Mouse (Mus musculus): ENCODE data around the gene Phlda3.

Gene Phlda3

DNA sequence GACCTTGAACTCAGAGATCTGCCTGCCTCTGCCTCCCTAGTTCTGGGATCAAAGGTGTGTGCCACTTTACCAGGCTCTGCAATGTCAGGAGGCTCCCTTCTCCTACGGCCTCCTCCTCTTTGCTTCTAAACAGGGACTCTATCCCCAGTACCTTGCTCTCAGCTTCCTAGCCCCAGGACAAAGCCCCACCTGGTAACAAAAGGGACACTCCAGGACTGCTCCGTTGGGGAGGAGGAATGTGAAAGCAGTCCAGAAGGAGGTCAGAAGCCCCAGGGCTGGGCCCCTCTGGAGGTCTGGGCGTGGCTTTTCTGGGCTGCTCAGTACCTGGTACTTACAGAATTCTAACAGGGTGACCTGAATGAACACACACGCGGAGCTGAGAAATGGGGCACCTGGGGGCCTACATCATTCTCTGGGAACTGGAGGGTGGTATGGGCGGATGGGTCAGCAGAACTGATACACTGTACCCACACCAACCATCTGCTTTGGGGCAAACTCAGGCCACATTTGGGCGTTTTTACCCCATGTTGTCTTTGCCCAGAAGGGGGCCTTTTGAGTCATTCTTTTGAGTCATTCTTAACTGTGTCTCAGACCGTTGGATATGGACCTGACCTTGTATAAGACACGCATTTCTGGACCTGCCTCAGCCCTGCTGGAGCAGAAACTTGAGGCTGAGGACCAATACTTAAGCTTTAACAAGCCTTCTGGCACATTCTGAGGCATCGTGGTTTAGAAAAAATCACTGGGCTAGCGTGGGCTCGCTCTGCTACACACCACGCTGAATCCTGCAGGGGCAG, 26.4 kb downstream of the Phlda3 start:
- DNase-seq (ENCODE audit: extremely low spot score, low read depth, low spot score): no peak

GRCm38 (mm10) chr1:135793370-135794215, 27.7 kb downstream of the Phlda3 start:
- DNase-seq (ENCODE audit: extremely low spot score, low read depth, low spot score): no peak

DNA sequence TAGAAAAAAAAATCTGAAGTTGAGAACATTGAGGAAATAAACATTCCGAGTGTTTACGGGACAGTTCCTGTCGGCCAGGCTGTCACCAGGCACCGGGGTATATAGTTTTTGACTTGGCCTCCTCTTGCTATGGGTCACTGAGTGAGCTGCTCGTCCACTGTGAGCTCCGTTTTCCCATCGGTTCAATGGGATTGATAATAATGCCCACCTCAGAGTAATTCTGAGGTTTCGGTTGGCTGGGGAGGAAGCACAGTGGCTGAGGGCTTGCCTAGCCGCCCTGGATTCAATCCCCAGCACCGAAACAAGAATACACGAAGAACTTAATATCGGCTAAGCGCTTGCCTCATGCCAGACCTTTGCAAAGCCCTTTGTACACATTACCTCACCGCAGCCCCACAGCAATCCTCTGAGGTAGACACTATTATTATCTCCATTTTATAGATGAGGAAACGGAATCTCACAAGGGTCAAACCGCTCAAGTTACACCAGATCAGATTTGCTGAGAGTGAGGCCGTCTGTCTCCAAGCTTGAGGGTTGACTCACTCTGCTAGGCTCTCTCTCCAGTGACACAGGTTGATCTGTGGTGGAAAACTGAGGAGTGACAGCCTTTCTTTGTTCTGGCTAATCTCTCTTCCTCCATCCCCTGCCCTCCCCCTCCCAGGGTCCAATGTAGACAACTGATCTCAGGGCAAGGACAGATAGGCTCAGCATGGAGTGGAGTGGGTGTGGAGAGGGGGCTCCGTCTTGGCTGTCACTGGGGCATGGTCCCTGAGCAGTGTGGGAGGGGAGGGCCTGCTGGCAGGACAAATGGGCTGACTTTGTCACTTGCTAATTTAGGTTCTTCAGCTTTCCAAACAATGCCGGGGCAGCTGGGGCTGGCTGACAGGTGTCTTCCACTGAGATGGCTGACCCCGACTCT, 28.6 kb downstream of the Phlda3 start:
- DNase-seq (ENCODE audit: extremely low spot score, low read depth, low spot score): no peak

GRCm38 (mm10) chr1:135798492-135798891, 32.6 kb downstream of the Phlda3 start:
- no peak for DNase-seq (ENCODE audit: extremely low spot score, low read depth, low spot score)

DNA sequence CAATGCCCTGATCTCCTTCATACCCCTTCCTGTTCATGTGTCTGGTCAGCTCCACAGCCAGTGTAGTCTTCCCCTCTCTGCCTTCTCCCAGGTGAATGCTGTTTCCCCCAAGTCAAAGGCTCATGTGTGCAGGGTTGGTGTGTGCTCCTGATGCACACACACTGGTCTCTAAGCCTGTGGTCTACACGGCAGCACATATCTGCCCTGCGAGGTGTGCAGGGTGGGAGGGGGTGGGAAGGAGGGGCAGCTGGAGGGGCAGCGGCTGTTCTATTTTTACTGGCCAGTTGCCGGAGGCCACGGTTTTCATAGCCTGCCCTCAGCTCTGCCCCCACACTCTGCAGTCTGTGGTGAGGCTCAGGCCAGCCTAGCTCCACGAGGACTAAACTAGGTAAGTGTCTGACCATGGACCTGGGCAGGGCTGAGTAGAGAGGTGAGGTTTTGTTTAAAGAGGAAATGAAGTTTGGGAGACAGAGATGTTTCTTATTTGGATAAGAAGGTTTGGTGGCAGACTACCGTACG, 33.2 kb downstream of the Phlda3 start:
- DNase-seq (ENCODE audit: extremely low spot score, low read depth, low spot score): no peak

DNA sequence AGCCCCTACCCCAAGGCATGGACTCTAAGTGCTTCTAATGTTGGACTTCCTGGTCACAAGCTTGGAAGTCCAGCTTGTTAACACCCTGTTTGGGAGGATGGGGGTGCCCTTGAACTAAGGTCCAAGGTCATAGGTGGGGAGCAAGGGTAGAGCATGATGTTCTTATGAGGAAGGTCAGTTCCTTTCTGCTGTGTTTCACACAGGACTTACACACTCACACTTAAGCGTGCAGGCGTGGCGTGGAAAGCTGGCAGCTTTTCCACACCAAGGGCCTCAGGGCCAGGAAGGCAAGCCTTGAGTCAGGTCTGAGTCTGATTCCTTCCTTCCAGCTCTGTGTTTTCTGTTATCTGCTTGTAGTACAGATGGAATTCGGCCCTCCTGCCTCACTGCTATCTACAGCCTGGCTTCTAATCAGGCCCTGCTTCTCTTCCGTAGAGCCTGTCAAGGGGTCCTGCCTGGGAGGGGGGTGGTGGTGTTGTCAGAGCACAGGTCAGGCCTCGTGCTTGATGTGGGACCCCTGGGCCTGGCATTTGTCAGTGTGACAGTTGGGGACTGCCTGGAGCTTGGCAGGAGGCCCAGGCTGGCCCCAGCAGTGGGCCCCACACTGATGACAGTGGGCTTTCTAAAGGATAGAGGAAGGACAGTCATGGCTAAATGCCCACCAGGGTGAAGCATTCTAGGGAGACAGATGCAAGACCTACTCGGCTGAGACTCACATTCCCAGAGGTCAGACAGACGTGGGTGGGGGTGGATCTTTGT, 34.5 kb downstream of the Phlda3 start:
- DNase-seq (ENCODE audit: extremely low spot score, low read depth, low spot score): no peak

DNA sequence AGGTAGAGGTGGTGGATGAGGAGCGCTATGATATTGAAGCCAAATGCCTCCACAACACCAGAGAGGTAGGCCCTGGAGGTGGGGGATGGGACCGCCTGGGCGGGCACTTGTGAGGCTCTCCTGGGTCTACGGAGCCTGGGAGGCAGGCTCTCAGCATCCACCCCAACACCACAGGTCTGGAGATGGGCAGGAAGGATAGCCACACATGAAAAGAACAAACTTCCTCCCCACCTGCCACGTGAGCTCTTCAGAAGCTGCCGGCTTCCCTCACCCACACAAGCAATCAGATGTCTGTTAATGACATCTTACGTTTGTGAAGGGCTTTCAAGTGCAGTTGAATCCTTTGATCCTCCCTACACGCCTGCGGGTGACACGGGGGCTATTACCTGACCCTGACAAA, 41.6 kb downstream of the Phlda3 start:
- DNase-seq (ENCODE audit: extremely low spot score, low read depth, low spot score): no peak

DNA sequence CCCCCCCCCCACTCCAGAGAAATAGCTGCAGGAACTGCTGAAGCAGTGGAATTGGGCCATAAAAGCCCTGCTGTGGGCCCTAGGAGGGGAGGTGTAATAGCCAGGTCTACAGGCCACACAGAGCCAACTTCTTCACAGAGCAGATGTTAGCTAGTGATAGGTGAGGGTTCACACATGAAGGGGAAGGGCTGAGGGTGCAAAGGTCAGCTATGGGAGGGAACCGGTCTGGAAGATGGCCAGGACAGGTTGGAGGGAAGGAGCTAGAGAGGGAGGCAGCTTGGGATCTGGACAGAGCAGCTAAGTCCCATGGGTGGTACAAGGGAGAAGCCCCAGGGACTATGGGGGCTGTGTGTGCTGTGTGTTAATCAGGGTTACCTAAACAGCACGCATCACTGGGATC, 44.3 kb downstream of the Phlda3 start:
- no peak for DNase-seq (ENCODE audit: extremely low spot score, low read depth, low spot score)

DNA sequence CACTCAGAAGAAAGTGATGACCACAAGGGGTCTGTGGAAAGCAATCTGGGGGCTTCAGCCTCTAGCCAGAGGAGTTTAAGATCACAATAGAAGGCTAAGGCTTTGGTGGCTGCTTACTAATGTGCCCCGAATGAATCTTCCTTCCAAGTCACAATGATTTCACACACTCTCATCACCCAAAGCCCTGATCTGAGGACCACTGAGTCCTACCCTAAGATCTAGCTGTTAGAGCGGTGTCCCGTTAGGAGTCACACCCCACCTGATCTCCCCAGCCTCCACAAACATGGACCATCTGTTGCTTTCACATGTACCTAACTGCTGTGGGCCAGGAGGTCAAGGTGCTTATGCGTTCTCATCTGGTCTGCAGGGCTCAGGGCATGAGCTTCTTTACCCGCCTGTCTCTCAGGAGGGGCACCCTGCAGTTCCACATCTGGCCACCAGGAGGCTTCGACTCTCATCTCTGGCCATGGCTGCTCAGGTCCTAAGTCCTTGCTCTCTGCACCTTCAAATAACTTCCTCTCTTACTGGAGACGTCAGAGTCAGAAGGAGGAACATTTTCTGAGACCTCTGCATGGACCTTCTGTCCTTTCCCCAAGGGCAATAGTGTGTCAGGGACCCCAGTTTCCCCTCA, 45.2 kb downstream of the Phlda3 start:
- DNase-seq (ENCODE audit: extremely low spot score, low read depth, low spot score): peak; percentile 52

GRCm38 (mm10) chr1:135812205-135812604, 46.3 kb downstream of the Phlda3 start:
- no peak for DNase-seq (ENCODE audit: extremely low spot score, low read depth, low spot score)

- no peak for DNase-seq (ENCODE audit: extremely low spot score, low read depth, low spot score)
Observed at GRCm38 (mm10) chr1:135812618-135813017, 46.7 kb downstream of the Phlda3 start.

GRCm38 (mm10) chr1:135813071-135813470, 47.2 kb downstream of the Phlda3 start:
- no peak for DNase-seq (ENCODE audit: extremely low spot score, low read depth, low spot score)

DNA sequence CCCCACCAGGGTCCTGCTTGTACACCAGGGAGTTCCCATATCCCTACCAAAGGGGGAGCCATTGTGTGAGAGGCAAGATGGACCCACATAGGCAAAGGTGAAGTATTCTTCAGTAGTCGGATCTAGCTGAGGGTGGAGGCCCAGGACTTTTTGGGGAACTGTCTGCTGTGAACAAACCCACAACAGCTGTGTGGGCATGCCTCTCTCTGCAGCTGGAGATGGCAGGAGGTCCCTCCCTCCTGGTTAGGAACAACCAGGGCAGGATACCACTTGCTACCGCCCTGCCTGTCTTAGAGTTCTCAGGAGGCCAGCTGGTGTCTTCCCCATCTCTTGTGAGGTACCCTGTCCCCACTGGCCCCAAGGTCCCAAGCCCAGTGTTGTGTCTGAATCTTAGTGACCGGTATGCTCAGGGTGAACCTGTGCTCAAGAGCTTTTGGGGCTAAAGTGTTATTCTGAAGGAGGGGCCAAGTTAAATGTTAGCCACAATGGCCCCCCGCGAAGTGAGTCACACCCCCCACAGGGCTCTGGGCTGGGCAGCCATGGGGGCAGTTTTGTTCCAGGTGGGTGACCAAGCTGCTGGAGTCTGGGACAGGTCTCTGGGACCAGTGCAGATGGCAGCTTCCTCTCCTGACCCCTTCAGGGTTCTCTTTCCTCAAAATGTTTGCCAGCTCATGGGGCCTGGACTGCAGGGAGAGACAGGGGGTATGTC, 47.9 kb downstream of the Phlda3 start:
- DNase-seq (ENCODE audit: extremely low spot score, low read depth, low spot score): no peak

GRCm38 (mm10) chr1:135814531-135814930, 48.6 kb downstream of the Phlda3 start:
- no peak for DNase-seq (ENCODE audit: extremely low spot score, low read depth, low spot score)

DNA sequence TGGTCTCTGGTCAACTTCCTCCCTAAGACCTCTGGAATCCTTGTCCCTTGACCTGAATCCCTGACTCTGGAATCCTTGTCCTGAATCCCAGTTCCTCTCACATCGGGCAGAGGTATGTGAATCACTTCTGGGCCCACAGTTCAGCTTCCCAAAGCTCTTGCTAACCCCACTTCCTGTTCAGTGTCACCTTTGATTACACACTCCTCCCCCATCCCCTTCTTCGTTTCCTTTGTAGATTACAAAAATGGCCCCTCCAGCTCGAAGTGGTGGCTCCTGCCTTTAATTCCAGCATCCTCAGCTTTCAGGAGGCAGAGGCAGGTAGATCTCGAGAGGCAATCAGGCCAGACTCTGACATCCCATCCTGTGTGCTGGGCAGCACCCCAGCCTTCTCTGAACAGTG, 51.7 kb downstream of the Phlda3 start:
- DNase-seq (ENCODE audit: extremely low spot score, low read depth, low spot score): no peak

DNA sequence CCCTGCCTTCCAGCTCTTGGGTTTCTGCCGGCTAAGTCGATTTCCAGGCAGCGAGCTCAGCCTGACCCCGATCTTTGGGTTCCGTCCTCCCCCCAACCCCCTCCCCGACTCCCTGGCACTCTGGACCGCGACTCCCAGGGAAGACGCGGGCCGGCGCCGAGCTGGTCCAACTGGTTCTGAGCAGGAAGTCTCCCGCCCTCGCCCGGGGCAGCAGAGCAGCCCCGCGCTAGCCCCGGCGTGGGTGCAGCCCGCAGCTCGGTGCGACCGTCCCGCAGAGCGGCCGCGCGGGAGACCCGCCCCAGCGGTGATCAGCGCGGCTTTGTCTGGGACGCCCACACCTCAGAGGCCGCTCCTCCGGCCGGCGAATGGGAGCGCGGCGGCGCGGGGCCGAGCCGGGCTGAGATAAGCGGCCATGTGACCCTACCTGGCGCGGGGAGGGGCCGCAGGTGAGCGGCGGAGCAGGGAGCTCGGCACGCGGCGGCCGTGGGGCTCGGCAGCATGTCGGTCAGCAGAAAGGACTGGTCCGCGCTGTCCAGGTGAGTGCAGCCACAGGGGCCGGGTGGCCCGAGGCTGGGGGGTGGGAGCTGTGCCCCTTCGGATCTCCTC, 52.7 kb downstream of the Phlda3 start, which contains the start of gene Lad1:
TSS of gene Lad1 (plus strand) at position 118 of the 606 bp plus-strand sequence.
- DNase-seq (ENCODE audit: extremely low spot score, low read depth, low spot score): no peak
